Comparison of ENCODE assay signal across 18 mouse cellular contexts in genomic region chr11:118442691-118443090, GRCm38 (mm10). TPM values are rescaled to one million over a fixed set of nuclear protein-coding genes. Genes with fewer than 3 reads are reported as not detected.
DNase-seq lines count a peak whose midpoint lies in the region; ATAC-seq lines count a peak whose summit lies in the region.
"Had no signal": no experiment of that assay in that cellular context is flagged by ENCODE, and none has a peak within 500 bp of the region (broad histone marks: within the 10 kb centered on the region; RNA-seq: fewer than 3 reads in every experiment).

No protein-coding gene starts in this region.

- H3K36me3 ChIP-seq in heart, embryonic 10.5 days: no peaks in the 10 kb centered on the region
- H3K36me3 ChIP-seq in hindbrain, embryonic 16.5 days (ENCODE audit: control insufficient read depth, insufficient read depth, low read length): no peaks in the 10 kb centered on the region
- H3K36me3 ChIP-seq in hindbrain, embryonic 11.5 days (ENCODE audit: control insufficient read depth, insufficient read depth, low read length): no peaks in the 10 kb centered on the region
- H3K36me3 ChIP-seq in midbrain, embryonic 13.5 days: no peaks in the 10 kb centered on the region
- H3K36me3 ChIP-seq in midbrain, embryonic 16.5 days (ENCODE audit: control insufficient read depth, insufficient read depth, low read length): no peaks in the 10 kb centered on the region
- H3K36me3 ChIP-seq: forebrain, embryonic 12.5 days; limb, embryonic 12.5 days; liver, embryonic 12.5 days had no signal

- intact Hi-C loops in heart, postnatal 36 days (cut with DNase I): loop anchor here (1.0 kb wide), 1 partner anchor 19 kb away; no protein-coding TSS in a partner anchor

- no peak overlapping the region for H3K9ac ChIP-seq in hindbrain, embryonic 16.5 days (ENCODE audit: low read depth, low read length)
- no peak overlapping the region for H3K9ac ChIP-seq in hindbrain, embryonic 11.5 days (ENCODE audit: low read depth, low read length)
- H3K9ac ChIP-seq in midbrain, embryonic 13.5 days (replicated peaks): no peak overlapping the region
- H3K9ac ChIP-seq in midbrain, embryonic 16.5 days (ENCODE audit: low read depth, low read length): no peak overlapping the region
- H3K9ac ChIP-seq: forebrain, embryonic 12.5 days; limb, embryonic 12.5 days; liver, embryonic 12.5 days had no signal

- H3K4me3 ChIP-seq in heart, embryonic 10.5 days: 0 out of 2 replicates have a peak overlapping the region, but pooled peaks have one; percentile 13
- no peak overlapping the region for H3K4me3 ChIP-seq in hindbrain, embryonic 16.5 days (ENCODE audit: low read length)
- no peak overlapping the region for H3K4me3 ChIP-seq in hindbrain, embryonic 11.5 days (ENCODE audit: low read depth, low read length)
- no peak overlapping the region for H3K4me3 ChIP-seq in midbrain, embryonic 13.5 days (replicated peaks)
- no peak overlapping the region for H3K4me3 ChIP-seq in midbrain, embryonic 16.5 days (ENCODE audit: low read depth, low read length)
- H3K4me3 ChIP-seq: forebrain, embryonic 12.5 days; limb, embryonic 12.5 days; liver, embryonic 12.5 days had no signal

- H3K4me1 ChIP-seq in heart, embryonic 10.5 days: peaks cover 31% of the 10 kb centered on the region
- H3K4me1 ChIP-seq in hindbrain, embryonic 16.5 days (ENCODE audit: control insufficient read depth, insufficient read depth, low read depth, low read length): peaks cover 21% of the 10 kb centered on the region
- H3K4me1 ChIP-seq in hindbrain, embryonic 11.5 days (replicated peaks; ENCODE audit: control insufficient read depth, insufficient read depth, low read length): no peaks in the 10 kb centered on the region
- H3K4me1 ChIP-seq in midbrain, embryonic 13.5 days (replicated peaks): peaks cover 32% of the 10 kb centered on the region
- peaks cover 23% of the 10 kb centered on the region for H3K4me1 ChIP-seq in midbrain, embryonic 16.5 days (ENCODE audit: control insufficient read depth, insufficient read depth, low read length)

- peak; percentile 5; the same call in 1 of the 2 replicates for ATAC-seq in hindbrain, embryonic 16.5 days
- no peak for ATAC-seq in hindbrain, embryonic 11.5 days (ENCODE audit: low FRiP score)
- 0 out of 2 replicates have a peak, but pooled peaks have one; percentile 7 for ATAC-seq in midbrain, embryonic 13.5 days
- ATAC-seq in midbrain, embryonic 16.5 days: no peak
- ATAC-seq: CD4-positive, CD25-positive, alpha-beta regulatory T cell, adult 4 months; Patski had no signal

- H3K4me2 ChIP-seq in hindbrain, embryonic 16.5 days (ENCODE audit: low read length): no peak overlapping the region
- H3K4me2 ChIP-seq in hindbrain, embryonic 11.5 days (replicated peaks; ENCODE audit: low read depth, low read length): no peak overlapping the region
- H3K4me2 ChIP-seq in midbrain, embryonic 13.5 days (replicated peaks): no peak overlapping the region
- no peak overlapping the region for H3K4me2 ChIP-seq in midbrain, embryonic 16.5 days (ENCODE audit: low read length)
- H3K4me2 ChIP-seq: forebrain, embryonic 12.5 days; limb, embryonic 12.5 days; liver, embryonic 12.5 days had no signal

- DNase-seq in heart, embryonic 10.5 days (ENCODE audit: low spot score): no peak
- DNase-seq in heart, postnatal 36 days: no peak
- DNase-seq in hindbrain, embryonic 11.5 days (ENCODE audit: low spot score): no peak
- no peak for DNase-seq in layer of hippocampus, postnatal 14 days (ENCODE audit: low spot score in 2 of 2)
- DNase-seq: adrenal gland, adult 8-10 months; cerebellum, adult 9-11 months had no signal

- WGBS in heart, embryonic 10.5 days: 40% methylated on average over 13 of the region's 13 CpGs
- 60% methylated on average over 13 of the region's 13 CpGs for WGBS in hindbrain, embryonic 16.5 days
- 84% methylated on average over 13 of the region's 13 CpGs for WGBS in hindbrain, embryonic 11.5 days
- WGBS in midbrain, embryonic 13.5 days: 78% methylated on average over 13 of the region's 13 CpGs
- WGBS in midbrain, embryonic 16.5 days: 73% methylated on average over 13 of the region's 13 CpGs

- peaks cover 19% of the 10 kb centered on the region for H3K27me3 ChIP-seq in heart, embryonic 10.5 days (ENCODE audit: insufficient read depth, poor library complexity, severe bottlenecking)
- H3K27me3 ChIP-seq in hindbrain, embryonic 16.5 days (replicated peaks; ENCODE audit: control insufficient read depth, insufficient read depth, low read length): no peaks in the 10 kb centered on the region; the same call in 1 of the 2 replicates
- H3K27me3 ChIP-seq in hindbrain, embryonic 11.5 days (ENCODE audit: control insufficient read depth, insufficient read depth, low read length): no peaks in the 10 kb centered on the region
- H3K27me3 ChIP-seq in midbrain, embryonic 13.5 days: peaks cover 14% of the 10 kb centered on the region; the same call in 1 of the 2 replicates
- peaks cover 3% of the 10 kb centered on the region; the same call in 1 of the 2 replicates for H3K27me3 ChIP-seq in midbrain, embryonic 16.5 days (ENCODE audit: control insufficient read depth, insufficient read depth, low read depth, low read length)
- H3K27me3 ChIP-seq: Patski had no signal

- H3K27ac ChIP-seq in heart, embryonic 10.5 days: no peak overlapping the region
- no peak overlapping the region for H3K27ac ChIP-seq in hindbrain, embryonic 16.5 days (ENCODE audit: low read depth, low read length)
- no peak overlapping the region for H3K27ac ChIP-seq in hindbrain, embryonic 11.5 days (ENCODE audit: low read depth, low read length)
- no peak overlapping the region for H3K27ac ChIP-seq in midbrain, embryonic 13.5 days
- no peak overlapping the region for H3K27ac ChIP-seq in midbrain, embryonic 16.5 days (ENCODE audit: low read length)
- H3K27ac ChIP-seq: forebrain, embryonic 12.5 days; limb, embryonic 12.5 days; liver, embryonic 12.5 days had no signal

- H3K9me3 ChIP-seq in heart, embryonic 10.5 days: no peaks in the 10 kb centered on the region
- H3K9me3 ChIP-seq in hindbrain, embryonic 16.5 days (ENCODE audit: control insufficient read depth, low read length): no peaks in the 10 kb centered on the region
- H3K9me3 ChIP-seq in hindbrain, embryonic 11.5 days (ENCODE audit: control insufficient read depth, low read length): no peaks in the 10 kb centered on the region
- H3K9me3 ChIP-seq in midbrain, embryonic 13.5 days: no peaks in the 10 kb centered on the region
- no peaks in the 10 kb centered on the region for H3K9me3 ChIP-seq in midbrain, embryonic 16.5 days (replicated peaks; ENCODE audit: control insufficient read depth, low read length, poor library complexity, severe bottlenecking)
- H3K9me3 ChIP-seq: forebrain, embryonic 12.5 days; limb, embryonic 12.5 days; liver, embryonic 12.5 days had no signal

RNA-seq across cellular contexts. Expression of gene C1qtnf1, which starts 14.7 kb away (rescaled TPM):
- 2.7 and 3.3 TPM in 2 replicates for polyA plus RNA-seq in heart, embryonic 10.5 days (2016; fragmentation: Nextera tagmentation; extraction: Ambion mirVana)
- total RNA-seq in heart, postnatal 36 days (2021): 10 to 100 TPM; 19.8 to 24.5 TPM
- 4.4 and 7.0 TPM in 2 replicates for polyA plus RNA-seq in hindbrain, embryonic 16.5 days (2015; fragmentation: Nextera tagmentation; extraction: Ambion mirVana)
- 1.1 and 2.5 TPM in 2 replicates for polyA plus RNA-seq in hindbrain, embryonic 11.5 days (2014; fragmentation: Nextera tagmentation; extraction: Ambion mirVana)
- 2.5 and 2.8 TPM in 2 replicates for polyA plus RNA-seq in midbrain, embryonic 13.5 days (2015; fragmentation: Nextera tagmentation; extraction: Ambion mirVana)
- 4.1 and 4.2 TPM in 2 replicates for polyA plus RNA-seq in midbrain, embryonic 16.5 days (2015; fragmentation: Nextera tagmentation; extraction: Ambion mirVana)
- 1 to 10 TPM; 3.9 to 5.3 TPM for total RNA-seq in layer of hippocampus, postnatal 14 days (2021)
- total RNA-seq: granulocyte monocyte progenitor cell, adult 5-6 weeks; hematopoietic stem cell, adult 5-6 weeks; megakaryocyte-erythroid progenitor cell, adult 5-6 weeks; monocyte, adult 5-6 weeks had no signal
- polyA plus RNA-seq: CD4-positive, CD25-positive, alpha-beta regulatory T cell, adult 4 months had no signal

RNA-seq across cellular contexts. Expression of gene Cant1, which starts 23.8 kb away (rescaled TPM):
- 22.4 and 23.5 TPM in 2 replicates for polyA plus RNA-seq in heart, embryonic 10.5 days (2016; fragmentation: Nextera tagmentation; extraction: Ambion mirVana)
- 10 to 100 TPM; 16.4 to 18.3 TPM for total RNA-seq in heart, postnatal 36 days (2021)
- polyA plus RNA-seq in hindbrain, embryonic 16.5 days (2015; fragmentation: Nextera tagmentation; extraction: Ambion mirVana): 25.7 and 29.1 TPM in 2 replicates
- polyA plus RNA-seq in hindbrain, embryonic 11.5 days (2014; fragmentation: Nextera tagmentation; extraction: Ambion mirVana): 21.0 and 21.1 TPM in 2 replicates
- 23.5 and 26.0 TPM in 2 replicates for polyA plus RNA-seq in midbrain, embryonic 13.5 days (2015; fragmentation: Nextera tagmentation; extraction: Ambion mirVana)
- 24.9 and 27.8 TPM in 2 replicates for polyA plus RNA-seq in midbrain, embryonic 16.5 days (2015; fragmentation: Nextera tagmentation; extraction: Ambion mirVana)
- total RNA-seq in layer of hippocampus, postnatal 14 days (2021): 10 to 100 TPM; 37.0 to 40.6 TPM

RNA-seq across cellular contexts. Expression of gene Engase, which starts 33.9 kb away (rescaled TPM):
- polyA plus RNA-seq in heart, embryonic 10.5 days (2016; fragmentation: Nextera tagmentation; extraction: Ambion mirVana): 5.1 and 7.8 TPM in 2 replicates
- total RNA-seq in heart, postnatal 36 days (2021): 1 to 10 TPM; 5.4 to 7.4 TPM
- polyA plus RNA-seq in hindbrain, embryonic 16.5 days (2015; fragmentation: Nextera tagmentation; extraction: Ambion mirVana): 6.5 and 8.7 TPM in 2 replicates
- 4.7 and 4.8 TPM in 2 replicates for polyA plus RNA-seq in hindbrain, embryonic 11.5 days (2014; fragmentation: Nextera tagmentation; extraction: Ambion mirVana)
- polyA plus RNA-seq in midbrain, embryonic 13.5 days (2015; fragmentation: Nextera tagmentation; extraction: Ambion mirVana): 6.3 and 6.4 TPM in 2 replicates
- polyA plus RNA-seq in midbrain, embryonic 16.5 days (2015; fragmentation: Nextera tagmentation; extraction: Ambion mirVana): 5.5 and 5.9 TPM in 2 replicates
- 10 to 100 TPM; 14.7 to 18.4 TPM for total RNA-seq in layer of hippocampus, postnatal 14 days (2021)

RNA-seq across cellular contexts. Expression of gene Lgals3bp, which starts 40.8 kb away (rescaled TPM):
- 5.1 and 6.2 TPM in 2 replicates for polyA plus RNA-seq in heart, embryonic 10.5 days (2016; fragmentation: Nextera tagmentation; extraction: Ambion mirVana)
- total RNA-seq in heart, postnatal 36 days (2021): 10 to 100 TPM; 26.2 to 48.2 TPM
- 7.1 and 8.1 TPM in 2 replicates for polyA plus RNA-seq in hindbrain, embryonic 16.5 days (2015; fragmentation: Nextera tagmentation; extraction: Ambion mirVana)
- 1.9 and 2.7 TPM in 2 replicates for polyA plus RNA-seq in hindbrain, embryonic 11.5 days (2014; fragmentation: Nextera tagmentation; extraction: Ambion mirVana)
- 1.7 and 2.3 TPM in 2 replicates for polyA plus RNA-seq in midbrain, embryonic 13.5 days (2015; fragmentation: Nextera tagmentation; extraction: Ambion mirVana)
- polyA plus RNA-seq in midbrain, embryonic 16.5 days (2015; fragmentation: Nextera tagmentation; extraction: Ambion mirVana): 3.8 and 4.4 TPM in 2 replicates
- 10 to 100 TPM; 11.1 to 14.4 TPM for total RNA-seq in layer of hippocampus, postnatal 14 days (2021)

Comparison
In these comparisons a context has a peak if more than half of its experiments do, and no peak if none do; other contexts are left out.
1. ATAC-seq: peak in hindbrain, embryonic 16.5 days (single experiment) and midbrain, embryonic 13.5 days (single experiment); none in hindbrain, embryonic 11.5 days (single experiment) and midbrain, embryonic 16.5 days (single experiment).